Mouse (Mus musculus) B cell, adult 67 days (primary cell): ENCODE data around the gene Dok1. TPM values are rescaled to one million over a fixed set of nuclear protein-coding genes. Genes with fewer than 3 reads are reported as not detected.

Experiments
- total RNA-seq, 2 experiments: library from RNA; stranded (reverse); gene quantifications; 4 replicates each; pipeline ENCODE4 v1.2.4; 2023

Gene Dok1
- 10 to 100 TPM; 36.2 to 38.6 TPM for total RNA-seq

DNA sequence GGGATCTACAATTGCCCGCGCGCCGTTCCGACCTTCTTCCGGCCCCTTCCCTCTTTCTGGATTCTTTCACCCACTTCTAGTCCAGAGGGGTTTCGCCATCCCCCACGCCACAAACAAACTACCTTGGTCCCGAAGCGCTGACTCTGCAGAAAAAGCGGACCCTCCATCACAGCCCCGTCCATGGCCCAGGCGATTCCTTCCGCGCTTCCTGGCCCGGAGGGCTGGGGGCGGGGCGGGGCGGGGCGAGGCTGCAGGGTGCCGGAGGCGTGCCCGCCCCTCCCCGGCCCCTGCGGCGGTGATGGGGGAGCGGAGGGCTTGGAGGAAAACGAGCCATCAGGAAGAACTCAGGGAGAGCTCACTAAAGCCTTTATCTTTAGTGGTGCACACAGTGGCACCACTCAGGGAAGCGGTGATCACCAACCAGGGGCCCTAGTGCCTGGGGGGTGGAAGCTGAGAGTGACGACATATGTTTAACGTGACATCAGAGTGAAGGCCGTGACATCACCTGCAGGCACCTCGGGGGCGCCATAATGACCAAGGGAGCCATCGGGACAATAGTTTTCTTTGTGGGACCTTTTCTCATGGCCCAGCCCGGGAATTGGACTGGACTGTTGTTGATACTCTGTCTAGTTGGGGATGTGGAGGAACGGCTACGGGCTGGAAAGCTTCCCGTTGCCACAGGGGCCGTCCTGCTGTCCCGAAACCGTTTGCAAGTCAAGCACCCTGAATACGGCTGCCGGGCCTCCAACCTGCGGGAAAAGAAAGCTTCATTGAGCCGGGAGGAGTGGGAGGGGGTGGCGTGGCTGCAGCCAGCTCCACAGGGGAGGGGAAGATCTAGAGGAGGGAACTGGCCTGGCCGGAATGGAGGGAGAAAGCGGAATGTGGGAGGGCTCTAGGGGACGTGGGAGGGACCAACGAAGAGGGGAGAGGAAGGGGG, at the start of gene Dok1, which contains the start of gene Loxl3:
Gene Dok1, minus strand, starts transcription at position 223 of the 937 bp plus-strand sequence.
Gene Loxl3, plus strand, starts transcription at position 925 of the 937 bp plus-strand sequence.

DNA sequence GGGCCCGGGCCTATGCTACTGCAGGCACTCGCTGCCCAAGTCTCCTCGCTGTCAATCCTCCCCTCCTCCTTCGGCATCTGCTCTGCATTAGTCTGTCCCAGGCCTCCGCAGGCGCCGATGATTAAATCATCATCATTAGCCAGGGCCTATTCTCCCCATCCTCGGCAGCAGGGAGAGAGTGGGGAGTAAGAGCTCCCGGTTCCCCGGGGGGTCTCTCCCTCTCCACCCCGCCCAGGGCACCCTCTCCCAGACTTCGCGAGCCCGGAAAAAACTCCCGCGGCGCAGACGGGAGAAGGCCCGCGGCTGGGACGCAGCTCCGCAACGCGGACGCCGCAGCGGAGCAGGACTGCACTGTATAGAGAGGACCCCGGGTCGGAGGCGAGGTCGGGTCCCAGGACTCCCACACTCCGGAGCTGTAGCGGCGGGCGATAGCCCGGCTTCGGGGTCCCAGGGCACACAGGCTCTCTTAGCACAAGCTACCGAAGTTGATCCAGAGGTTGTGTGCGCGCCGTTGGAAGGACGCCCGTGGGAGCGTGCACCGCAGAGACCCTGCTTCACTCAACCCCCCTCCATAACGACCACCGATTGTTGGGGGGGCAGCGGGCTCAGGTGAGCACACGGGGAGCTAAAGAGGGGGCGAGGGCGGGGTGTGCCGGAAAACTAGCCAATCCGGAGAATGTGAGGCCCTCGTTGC, 44.5 kb upstream of the Dok1 start, which contains the start of gene Pcgf1:
Gene Pcgf1, plus strand, starts transcription at position 240 of the 694 bp plus-strand sequence.

DNA sequence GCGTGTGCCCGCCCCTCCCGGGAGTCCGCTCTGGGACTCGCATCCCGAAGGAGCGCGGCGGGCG, 36.8 kb upstream of the Dok1 start, which contains the start of gene Tlx2:
Gene Tlx2, minus strand, starts transcription at position 47 of the 64 bp plus-strand sequence.

DNA sequence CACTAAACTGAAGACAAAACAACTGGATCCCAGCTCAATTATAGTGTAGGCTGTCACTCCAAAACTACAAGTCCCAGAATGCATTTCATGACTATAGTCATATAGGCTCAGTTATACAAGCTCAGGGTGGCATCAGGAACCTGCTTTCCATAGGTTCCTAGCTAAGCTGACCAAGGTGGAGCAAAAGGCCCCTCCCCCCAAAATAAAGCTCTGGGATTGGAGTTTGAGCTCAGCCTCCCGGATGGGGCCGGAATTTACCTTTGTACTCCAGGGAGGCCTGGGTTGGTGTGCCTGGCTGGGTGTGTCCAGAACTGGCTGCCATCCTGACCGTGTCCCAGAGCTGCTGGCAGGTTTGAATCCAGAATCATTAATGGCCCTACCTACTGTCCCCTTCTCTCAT, 24.5 kb upstream of the Dok1 start, which contains the start of gene Dqx1:
Gene Dqx1, plus strand, starts transcription at position 55 of the 400 bp plus-strand sequence.

DNA sequence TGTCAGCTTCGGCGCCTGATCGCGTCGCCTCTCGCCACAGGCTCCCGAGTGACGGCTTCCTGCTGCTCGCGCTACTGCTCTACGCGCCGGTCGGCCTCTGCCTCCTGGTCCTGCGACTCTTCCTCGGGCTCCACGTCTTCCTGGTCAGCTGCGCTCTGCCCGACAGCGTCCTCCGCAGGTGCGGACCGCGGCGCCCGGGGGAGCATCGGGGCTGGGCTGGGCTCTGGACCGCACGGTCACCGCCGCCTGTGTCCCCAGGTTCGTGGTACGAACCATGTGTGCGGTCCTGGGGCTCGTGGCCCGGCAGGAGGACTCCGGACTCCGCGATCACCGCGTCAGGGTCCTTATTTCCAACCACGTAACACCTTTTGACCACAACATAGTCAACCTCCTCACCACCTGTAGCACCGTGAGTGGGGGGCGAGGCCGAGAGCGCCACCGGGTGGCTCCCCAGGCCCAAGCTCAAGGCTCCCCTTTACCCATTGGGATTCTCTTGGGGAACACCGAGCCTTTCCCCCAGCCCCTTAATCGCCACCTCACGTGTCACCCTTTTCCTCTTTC, 21.7 kb upstream of the Dok1 start, which contains the start of gene Htra2:
Gene Htra2, minus strand, starts transcription at position 403 of the 561 bp plus-strand sequence.

DNA sequence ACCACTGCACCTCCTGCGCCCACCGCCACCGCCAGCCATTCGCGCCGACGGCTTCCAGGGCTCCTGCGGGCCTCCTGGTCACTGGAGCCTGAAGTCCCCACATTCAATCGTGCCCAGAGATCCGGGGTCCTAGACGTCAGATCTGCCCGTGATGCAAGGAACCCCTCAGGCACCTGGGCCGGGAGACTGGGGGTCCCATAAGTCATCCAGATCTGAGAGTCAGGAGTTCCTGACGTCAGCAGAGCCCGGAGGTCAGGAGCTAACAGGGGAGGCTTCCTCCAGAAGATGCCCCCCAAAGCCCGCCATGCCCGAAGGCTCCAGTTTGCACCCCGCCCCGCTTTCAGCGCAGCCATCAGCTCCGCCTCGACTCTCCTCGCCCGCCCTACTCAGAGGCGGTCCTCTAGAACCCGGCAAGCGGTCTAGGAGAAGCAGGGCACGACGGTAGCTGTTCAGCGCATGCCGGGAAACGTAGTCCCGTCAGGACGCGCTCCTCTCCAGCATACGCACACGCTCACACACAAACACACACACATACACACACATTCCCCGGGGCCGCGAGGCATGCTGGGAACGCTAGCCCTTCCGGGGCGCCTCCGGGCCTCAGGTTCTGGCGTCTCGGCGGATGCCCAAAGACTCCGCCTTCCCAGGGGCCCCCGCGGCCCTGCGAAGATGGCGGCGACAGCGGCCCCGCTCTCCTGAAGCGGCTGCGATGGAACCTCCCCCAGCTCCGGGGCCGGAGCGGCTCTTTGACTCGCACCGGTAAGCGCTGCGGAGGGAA, 21.0 kb upstream of the Dok1 start, which contains the start of gene Aup1:
Gene Aup1, plus strand, starts transcription at position 448 of the 778 bp plus-strand sequence.

Other genes with a start within 250 kb of the Dok1 start
- 1 to 10 TPM; 1.3 to 1.8 TPM for gene Sema4f, start 93.7 kb downstream of the Dok1 start, total RNA-seq
- gene M1ap, start 86.6 kb downstream of the Dok1 start, total RNA-seq, result 1 to 10 TPM; 2.0 to 5.9 TPM
- gene Loxl3, start 702 bp upstream of the Dok1 start, total RNA-seq, result 1 to 10 TPM in 1 of 2 experiments, under 1 TPM in 1; 0.55 to 1.2 TPM
- gene Aup1, start 21.1 kb upstream of the Dok1 start, total RNA-seq, result 100 to 1,000 TPM; 363 to 400 TPM
- gene Htra2, start 21.8 kb upstream of the Dok1 start, total RNA-seq, result 10 to 100 TPM; 51.1 to 60.0 TPM
- 1 to 10 TPM; 8.8 to 9.3 TPM for gene Dqx1, start 24.4 kb upstream of the Dok1 start, total RNA-seq
- gene Tlx2, start 36.8 kb upstream of the Dok1 start, total RNA-seq, result not detected
- gene Pcgf1, start 44.4 kb upstream of the Dok1 start, total RNA-seq, result 10 to 100 TPM; 20.2 to 26.1 TPM
- under 1 TPM in 1 of 2 experiments, not detected in 1; 0.70 TPM for gene Lbx2, start 52.9 kb upstream of the Dok1 start, total RNA-seq
- gene Ccdc142, start 68.1 kb upstream of the Dok1 start, total RNA-seq, result 10 to 100 TPM; 19.5 to 25.7 TPM
- gene Gm42688, start 68.1 kb upstream of the Dok1 start, total RNA-seq, result 10 to 100 TPM; 13.5 to 17.0 TPM
- 10 to 100 TPM; 29.8 to 35.3 TPM for gene Mrpl53, start 75.6 kb upstream of the Dok1 start, total RNA-seq
- 10 to 100 TPM; 37.3 to 49.6 TPM for gene Mogs, start 82.0 kb upstream of the Dok1 start, total RNA-seq
- 10 to 100 TPM; 46.4 to 46.7 TPM for gene Wbp1, start 88.1 kb upstream of the Dok1 start, total RNA-seq
- 10 to 100 TPM; 35.6 to 40.9 TPM for gene Ino80b, start 92.0 kb upstream of the Dok1 start, total RNA-seq
- gene Rtkn, start 102.0 kb upstream of the Dok1 start, total RNA-seq, result not detected
- 1 to 10 TPM; 1.1 to 1.8 TPM for gene Wdr54, start 122.9 kb upstream of the Dok1 start, total RNA-seq
- not detected for gene 1700003E16Rik, start 122.9 kb upstream of the Dok1 start, total RNA-seq
- gene Dctn1, start 132.4 kb upstream of the Dok1 start, total RNA-seq, result 100 to 1,000 TPM; 113 to 115 TPM
- not detected for gene Slc4a5, start 186.4 kb upstream of the Dok1 start, total RNA-seq